Mouse (Mus musculus): ENCODE data around the gene Gstz1. TPM values are rescaled to one million over a fixed set of nuclear protein-coding genes. Genes with fewer than 3 reads are reported as not detected.

The Gstz1 gene
- total RNA-seq, 2 experiments from 2014 or later = 57.8 to 62.2 TPM

Other genes with a start within 250 kb of the Gstz1 start
- 10 to 100 TPM; 59.9 to 61.9 TPM for gene Cipc, start 200.1 kb upstream of the Gstz1 start, total RNA-seq (2021)
- gene Zdhhc22, start 156.7 kb upstream of the Gstz1 start, total RNA-seq (2021) = 10 to 100 TPM; 45.0 to 47.8 TPM
- gene Tmem63c, start 125.8 kb upstream of the Gstz1 start, total RNA-seq (2021) = 10 to 100 TPM; 41.9 to 46.4 TPM
- gene Ngb, start 44.6 kb upstream of the Gstz1 start, total RNA-seq (2021) = 1 to 10 TPM; 9.3 to 10.0 TPM
- 10 to 100 TPM; 21.0 to 22.8 TPM for gene Pomt2, start 803 bp downstream of the Gstz1 start, total RNA-seq (2021)
- gene Samd15, start 52.6 kb downstream of the Gstz1 start, total RNA-seq (2021) = 1 to 10 TPM; 2.6 to 3.1 TPM
- gene Tmed8, start 53.3 kb downstream of the Gstz1 start, total RNA-seq (2021) = 10 to 100 TPM; 27.5 to 29.9 TPM
- under 1 TPM; 0.71 to 0.81 TPM for gene Noxred1, start 91.6 kb downstream of the Gstz1 start, total RNA-seq (2021)
- gene Vipas39, start 119.1 kb downstream of the Gstz1 start, total RNA-seq (2021) = 10 to 100 TPM; 60.9 to 61.7 TPM
- gene Ahsa1, start 119.3 kb downstream of the Gstz1 start, total RNA-seq (2021) = 100 to 1,000 TPM; 157 to 158 TPM
- gene Ism2, start 152.5 kb downstream of the Gstz1 start, total RNA-seq (2021) = 1 to 10 TPM in 1 of 2 experiments, under 1 TPM in 1; 0.84 to 1.1 TPM
- gene Sptlc2, start 241.2 kb downstream of the Gstz1 start, total RNA-seq (2021) = 10 to 100 TPM; 61.4 to 64.8 TPM

Measured in left cerebral cortex, postnatal 10 days (tissue).